Mouse (Mus musculus) intestine, postnatal 0 days (tissue): Measurements from ENCODE around the gene 9130213A22Rik. TPM values are rescaled to one million over a fixed set of nuclear protein-coding genes. Genes with fewer than 3 reads are reported as not detected.
"Not testable (repeated sequence)": the region's sequence is repeated elsewhere in the genome, so short reads cannot be mapped to it uniquely, and the experiment has no call there.

Source experiments
- ATAC-seq: fragments of 200-750 bp; cut with Nextera tagmentation; 2 replicates; pipeline ENCODE4 v1.8.0; 2017; ENCODE audit warnings: mild to moderate bottlenecking, moderate TSS enrichment, moderate library complexity
- H3K27ac ChIP-seq: fragments of 300-500 bp; sonication (generic); 2 replicates; pipeline ENCODE4 v1.5.1; 2014; ENCODE audit warnings: mild to moderate bottlenecking, low read depth, low read length, moderate library complexity
- H3K27me3 ChIP-seq: fragments of 300-500 bp; sonication (generic); replicated peaks from 2 replicates; pipeline ENCODE4 v1.6.1; 2014; ENCODE audit warnings: low read length, mixed read lengths; ENCODE audit not compliant: control insufficient read depth, insufficient read depth
- H3K36me3 ChIP-seq: fragments of 300-500 bp; sonication (generic); 2 replicates; pipeline ENCODE4 v1.6.1; 2014; ENCODE audit warnings: mild to moderate bottlenecking, moderate library complexity; ENCODE audit not compliant: control insufficient read depth, insufficient read depth
- H3K4me1 ChIP-seq: fragments of 300-500 bp; sonication (generic); replicated peaks from 2 replicates; pipeline ENCODE4 v1.6.1; 2014; ENCODE audit warnings: antibody characterized with exemption, low read length, mixed read lengths; ENCODE audit not compliant: control insufficient read depth, insufficient read depth
- H3K4me2 ChIP-seq: fragments of 300-500 bp; sonication (generic); replicated peaks from 2 replicates; pipeline ENCODE4 v1.6.1; 2014; ENCODE audit warnings: low read depth, mild to moderate bottlenecking, moderate library complexity
- H3K4me3 ChIP-seq: fragments of 300-500 bp; sonication (generic); 2 replicates; pipeline ENCODE4 v1.5.1; 2014; ENCODE audit warnings: low read depth, low read length
- H3K9ac ChIP-seq: fragments of 300-500 bp; sonication (generic); 2 replicates; pipeline ENCODE4 v1.6.1; 2014; ENCODE audit warnings: mild to moderate bottlenecking, low read depth, low read length
- H3K9me3 ChIP-seq: fragments of 300-500 bp; sonication (generic); 2 replicates; pipeline ENCODE4 v1.6.1; 2016; ENCODE audit warnings: mixed run types; ENCODE audit not compliant: control insufficient read depth
- CTCF ChIP-seq: sonication (generic); IDR thresholded peaks from 2 replicates; pipeline ENCODE4 v1.5.1; 2016; ENCODE audit warnings: low read depth, mild to moderate bottlenecking, control low read depth, antibody characterized with exemption, moderate library complexity
- WGBS: fragments of 180-500 bp; shearing (Covaris S2); extraction: QIAGEN DNeasy Blood & Tissue Kit; methylation state at CpG from one replicate; pipeline ENCODE4 v1.1.7; 2014; 5-methylcytosine and 5-hydroxymethylcytosine counted together
- polyA plus RNA-seq: library from polyadenylated mRNA; unstranded; fragments of >200 nt; fragmentation: Nextera tagmentation; extraction: Ambion mirVana; gene quantifications from 2 replicates; pipeline ENCODE4 v1.2.1, GENCODE M21; 2015

The 9130213A22Rik gene
- polyA plus RNA-seq, 1 experiment from 2014 or later, result 0.12 TPM

- Histone ChIP-seq H3K36me3 (peaks cover 19% of the 10 kb centered on the region; the same call in 1 of the 2 replicates), H3K27ac (peak overlapping the region; percentile 75; the same call in 1 of the 2 replicates), H3K4me1 (peaks cover 19% of the 10 kb centered on the region)
- H3K27me3 ChIP-seq, H3K9me3 ChIP-seq, H3K9ac ChIP-seq, H3K4me3 ChIP-seq, H3K4me2 ChIP-seq, ATAC-seq: not testable (repeated sequence)
- TF ChIP-seq CTCF, result 0 out of 2 replicates have a peak, but pooled peaks have one; percentile 24
- WGBS, result 83% methylated on average over 7 of the region's 7 CpGs
These were observed 28.5 kb downstream of the 9130213A22Rik start for GRCm38 (mm10) chr11:69093856-69094255.

- WGBS, result 67% methylated on average over 4 of the region's 4 CpGs
- Histone ChIP-seq H3K4me1 (peaks cover 12% of the 10 kb centered on the region), H3K27ac (0 out of 2 replicates have a peak overlapping the region, but pooled peaks have one; percentile 30), H3K4me2 (no peak overlapping the region), H3K9ac (no peak overlapping the region), H3K4me3 (no peak overlapping the region), H3K27me3 (no peaks in the 10 kb centered on the region), H3K9me3 (no peaks in the 10 kb centered on the region), H3K36me3 (peaks cover 19% of the 10 kb centered on the region; the same call in 1 of the 2 replicates)
- TF ChIP-seq CTCF, result no peak; the same call in 1 of the 2 replicates
- no peak for ATAC-seq
These were observed 29.5 kb downstream of the 9130213A22Rik start for GRCm38 (mm10) chr11:69092871-69093270.

GRCm38 (mm10) chr11:69092386-69092751 is 30.0 kb downstream of the 9130213A22Rik start:
- 3% methylated on average over 3 of the region's 3 CpGs for WGBS
- Histone ChIP-seq H3K9me3 (no peaks in the 10 kb centered on the region), H3K36me3 (peaks cover 19% of the 10 kb centered on the region; the same call in 1 of the 2 replicates), H3K4me3 (no peak overlapping the region), H3K4me2 (no peak overlapping the region), H3K4me1 (peaks cover 10% of the 10 kb centered on the region; the same call in 1 of the 2 replicates), H3K9ac (no peak overlapping the region), H3K27me3 (no peaks in the 10 kb centered on the region), H3K27ac (0 out of 2 replicates have a peak overlapping the region, but pooled peaks have one; percentile 30)
- peak; percentile 83 for TF ChIP-seq CTCF
- ATAC-seq, result no peak

DNA sequence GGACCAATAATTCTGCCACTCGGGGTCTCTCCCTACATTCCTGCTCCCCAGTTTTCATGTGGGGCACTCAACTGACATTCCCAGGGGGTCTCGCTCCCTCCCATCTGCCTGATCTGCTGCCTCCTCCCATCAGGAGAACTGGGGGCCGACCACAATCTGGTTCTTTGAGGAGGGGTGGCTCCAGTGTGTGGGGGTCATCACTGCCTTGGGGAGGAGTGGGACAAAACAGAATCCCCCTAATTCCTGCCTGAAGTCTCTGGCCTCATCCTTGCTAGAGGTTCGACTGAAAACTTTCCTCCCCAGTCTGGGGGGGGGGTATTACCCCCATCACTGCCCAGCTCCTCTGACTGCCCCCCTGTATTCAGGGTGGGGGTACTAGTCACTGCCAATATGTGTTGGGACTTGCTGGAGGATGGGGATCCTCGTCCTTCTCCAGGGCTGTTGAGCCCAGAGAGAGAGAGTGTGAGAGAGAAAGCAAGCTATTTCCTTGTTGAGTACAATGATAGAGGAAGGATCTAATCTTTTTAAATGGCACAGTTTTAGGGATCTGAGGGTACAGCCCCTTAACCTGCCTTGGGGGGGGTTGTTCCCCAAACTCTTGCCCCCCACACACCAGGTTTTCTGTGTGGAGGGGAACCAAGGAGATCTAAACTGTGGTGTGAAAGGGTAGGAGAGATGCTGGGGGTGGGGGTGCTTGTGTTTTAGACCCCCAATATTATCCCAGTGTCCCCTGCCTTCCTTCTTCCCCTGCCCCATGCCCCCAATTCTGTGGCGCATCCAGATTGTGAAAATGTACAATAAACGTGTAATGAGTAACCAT is 30.6 kb downstream of the 9130213A22Rik start:
- WGBS, result 55% methylated on average over 7 of the region's 7 CpGs
- no peak overlapping the region for H3K4me2 ChIP-seq
- H3K4me1 ChIP-seq, result peaks cover 10% of the 10 kb centered on the region; the same call in 1 of the 2 replicates
- H3K27me3 ChIP-seq, result no peaks in the 10 kb centered on the region
- H3K9me3 ChIP-seq, result no peaks in the 10 kb centered on the region
- no peak for TF ChIP-seq CTCF
- H3K9ac ChIP-seq, result no peak overlapping the region
- H3K4me3 ChIP-seq, result no peak overlapping the region
- H3K36me3 ChIP-seq, result peaks cover 19% of the 10 kb centered on the region; the same call in 1 of the 2 replicates
- no peak for ATAC-seq
- H3K27ac ChIP-seq, result peak overlapping the region; percentile 43

GRCm38 (mm10) chr11:69090367-69090766 is 32.0 kb downstream of the 9130213A22Rik start:
- H3K4me1 ChIP-seq, result peaks cover 10% of the 10 kb centered on the region; the same call in 1 of the 2 replicates
- no peak overlapping the region for H3K27ac ChIP-seq
- no peak overlapping the region for H3K4me3 ChIP-seq
- no peak for ATAC-seq
- TF ChIP-seq CTCF, result no peak
- peaks cover 19% of the 10 kb centered on the region; the same call in 1 of the 2 replicates for H3K36me3 ChIP-seq
- H3K4me2 ChIP-seq, result no peak overlapping the region
- WGBS, result 63% methylated on average over 6 of the region's 6 CpGs
- no peak overlapping the region for H3K9ac ChIP-seq
- no peaks in the 10 kb centered on the region for H3K27me3 ChIP-seq
- H3K9me3 ChIP-seq, result no peaks in the 10 kb centered on the region

GRCm38 (mm10) chr11:69089616-69090290 is 32.6 kb downstream of the 9130213A22Rik start:
- H3K9ac ChIP-seq, result peak overlapping the region; percentile 99
- H3K4me2 ChIP-seq, result peak overlapping the region; percentile 82
- H3K9me3 ChIP-seq, result no peaks in the 10 kb centered on the region
- no peaks in the 10 kb centered on the region for H3K27me3 ChIP-seq
- ATAC-seq, result no peak
- no peak for TF ChIP-seq CTCF
- WGBS, result 79% methylated on average over 12 of the region's 12 CpGs
- H3K4me3 ChIP-seq, result peak overlapping the region; percentile 100
- peaks cover 19% of the 10 kb centered on the region; the same call in 1 of the 2 replicates for H3K36me3 ChIP-seq
- peaks cover 10% of the 10 kb centered on the region; the same call in 1 of the 2 replicates for H3K4me1 ChIP-seq
- H3K27ac ChIP-seq, result no peak overlapping the region
